Mouse (Mus musculus): ENCODE measurements around the gene Smoc1.

DNA sequence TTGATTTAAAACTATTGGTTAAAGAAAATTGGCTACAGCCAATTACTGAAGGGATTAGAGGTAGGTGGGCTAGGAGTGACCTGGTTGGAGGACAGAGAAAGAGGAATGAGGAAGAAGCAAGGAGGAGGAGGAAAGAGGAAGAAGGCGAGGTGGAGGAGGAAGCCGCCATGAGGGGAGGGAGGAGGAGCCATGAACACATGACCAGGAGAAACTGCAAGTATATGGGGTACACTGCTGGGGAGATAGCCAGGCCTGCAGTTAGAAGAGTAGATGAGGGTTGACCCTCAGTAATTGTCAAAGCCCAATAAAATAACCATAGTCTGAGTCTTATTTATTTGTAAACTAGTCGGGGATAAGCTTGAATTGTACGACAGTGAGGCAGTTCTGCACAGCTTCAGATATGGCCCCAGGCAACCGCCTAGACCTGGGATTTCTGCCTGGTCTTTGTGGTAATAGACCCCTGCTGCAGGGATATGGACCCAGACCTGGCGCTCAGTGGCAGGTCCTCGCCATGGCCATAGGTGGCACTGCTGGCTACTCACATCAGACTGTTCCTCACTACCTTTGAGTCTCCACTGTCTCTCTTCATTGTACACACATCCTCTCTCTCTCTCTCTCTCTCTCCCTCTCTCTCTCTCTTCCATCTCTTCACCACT, 7.2 kb upstream of the Smoc1 start:
- TF ChIP-seq POLR2A (IDR thresholded peaks at IDR 0.05; ENCODE audit: control insufficient read depth, low read depth, low read length) (no peak), CTCF (IDR thresholded peaks at IDR 0.05; ENCODE audit: control insufficient read depth, insufficient read depth, insufficient replicate concordance, low read depth, low read length) (no peak)

Measured in testis, adult 2 months (tissue).